Mouse (Mus musculus) urinary bladder, postnatal 10 days (tissue): ENCODE results near the gene Gpc1.

Experiments used
- DNase-seq: peaks from one replicate; pipeline ENCODE4 v3.0.0; 2022; ENCODE audit warnings: low spot score

Gpc1 gene

DNA sequence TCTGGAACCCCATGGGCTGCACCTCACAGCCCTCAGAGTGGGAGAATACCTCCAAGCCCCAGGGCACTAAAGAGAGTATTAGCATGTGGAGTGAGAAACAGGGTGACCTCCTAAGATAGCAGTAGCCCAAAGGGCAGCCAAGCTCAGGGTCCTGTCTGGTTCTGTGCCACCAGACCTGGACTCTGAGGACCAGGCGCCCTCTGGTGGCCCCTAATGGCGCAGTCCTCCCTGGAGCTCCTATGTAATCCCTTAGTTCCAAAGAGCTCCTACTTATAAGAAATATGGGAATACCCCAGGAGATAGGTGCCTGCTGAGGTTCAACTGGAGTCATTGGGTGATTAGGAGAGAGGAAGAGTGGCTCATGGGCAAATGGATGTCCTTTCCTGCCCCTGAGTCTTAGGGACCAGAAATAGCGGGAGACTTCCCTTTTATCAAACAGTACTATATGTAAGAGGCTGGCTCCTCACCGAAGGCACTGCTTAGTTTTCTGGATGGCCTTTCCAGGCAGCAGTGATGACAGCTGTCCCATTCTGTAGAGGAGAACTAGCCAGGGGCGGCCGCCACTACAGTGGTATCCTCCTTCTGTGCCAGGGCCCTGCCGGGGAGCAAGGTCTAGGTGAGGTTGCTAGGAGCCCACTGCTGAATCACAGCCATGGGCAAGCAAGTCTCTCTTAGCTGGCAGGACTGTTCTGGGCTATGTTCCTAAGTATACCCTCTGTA, 2.7 kb downstream of the Gpc1 start:
- DNase-seq, result no peak

DNA sequence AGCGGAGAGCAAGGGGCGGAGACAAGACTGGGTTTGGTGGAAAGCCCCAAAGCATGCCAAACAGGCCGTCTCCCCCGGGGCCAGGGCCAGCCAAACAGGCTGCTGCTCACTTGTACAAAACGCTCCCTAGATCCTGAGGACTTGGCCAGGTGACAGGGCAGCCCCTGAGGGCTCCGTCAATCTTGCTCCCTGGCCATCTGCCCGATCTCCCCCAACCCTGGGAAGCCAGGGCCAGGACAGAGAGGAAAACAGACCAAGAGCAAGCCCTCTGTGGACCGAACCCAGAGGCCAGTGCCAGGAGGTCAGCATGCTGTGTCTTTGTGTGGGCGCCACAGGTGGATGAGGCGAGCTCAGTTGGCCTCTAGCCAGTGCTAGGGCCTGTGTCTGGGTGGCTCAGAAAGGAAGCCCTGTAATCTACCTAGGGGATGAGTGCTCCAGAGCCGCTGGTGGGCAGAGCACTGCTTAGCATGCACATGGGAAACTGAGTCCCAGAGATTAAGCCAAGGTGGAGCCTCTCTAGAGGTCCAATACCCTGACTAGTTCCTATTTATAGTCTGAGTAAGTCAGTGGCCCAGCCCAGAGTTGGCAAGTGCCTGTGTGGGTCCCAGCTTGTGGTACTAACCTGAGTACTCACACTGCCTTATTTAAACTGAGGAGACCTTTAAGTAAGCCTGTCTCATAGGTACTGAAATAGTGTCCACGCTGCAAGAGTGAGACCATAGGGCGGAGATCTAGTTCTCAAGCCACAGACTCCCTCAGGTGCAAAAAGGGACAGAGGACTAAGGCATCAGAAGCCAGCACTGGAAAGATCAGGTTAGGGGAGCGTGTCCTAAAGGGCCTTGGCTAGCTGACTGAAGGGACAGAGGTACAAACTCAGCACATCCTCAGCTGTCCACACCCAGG, 6.7 kb downstream of the Gpc1 start:
- DNase-seq, result no peak

DNA sequence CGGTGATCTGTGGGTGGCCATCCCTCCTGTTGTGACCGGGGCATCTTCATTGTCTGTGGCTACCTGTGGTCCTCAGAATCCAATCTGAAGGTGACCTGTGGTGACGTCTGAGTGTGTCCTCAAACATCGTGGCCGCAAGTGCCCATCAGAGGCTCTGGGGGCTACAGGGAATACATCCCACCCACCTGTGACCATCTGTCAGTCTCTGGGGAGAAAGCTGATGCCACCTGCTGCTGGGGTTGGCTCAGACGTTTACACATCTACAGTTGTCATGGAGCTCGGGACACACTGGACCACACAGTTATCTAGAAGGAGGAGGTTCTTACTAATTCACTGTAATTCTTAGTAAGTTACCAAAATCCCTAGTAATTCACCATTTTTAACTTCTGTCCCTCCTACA, 7.8 kb downstream of the Gpc1 start:
- no peak for DNase-seq

DNA sequence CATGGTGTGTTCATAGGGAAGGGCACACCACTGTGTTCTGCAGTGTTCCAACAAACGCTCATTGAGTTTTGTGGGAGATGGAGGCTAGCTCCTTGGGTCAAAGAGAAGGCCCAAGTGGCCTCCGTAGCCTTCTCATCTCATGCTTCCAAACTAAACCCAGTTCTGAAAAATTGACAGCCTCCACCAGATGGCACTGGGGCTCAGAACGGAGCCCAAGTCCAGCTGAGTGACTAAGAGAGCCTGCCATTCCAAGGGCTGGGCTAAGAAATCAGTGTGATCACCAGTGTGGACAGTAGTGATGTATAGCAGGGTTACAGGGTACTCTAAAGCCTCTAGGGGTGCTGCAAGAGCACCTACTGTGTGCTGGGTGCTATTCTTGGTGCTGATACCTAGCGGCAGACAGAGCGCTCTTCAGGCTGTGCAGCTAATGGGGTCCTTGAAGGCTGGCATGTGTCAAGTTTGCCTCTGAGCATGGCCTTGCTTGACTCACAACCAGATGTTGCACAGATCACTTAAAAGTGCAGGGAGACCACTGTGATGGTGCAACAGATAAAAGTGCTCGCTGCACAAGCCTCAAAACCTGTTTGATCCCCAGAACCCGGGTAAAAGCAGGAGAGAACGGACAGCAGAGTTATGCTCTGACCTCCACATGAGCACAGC, 8.9 kb downstream of the Gpc1 start:
- no peak for DNase-seq

DNA sequence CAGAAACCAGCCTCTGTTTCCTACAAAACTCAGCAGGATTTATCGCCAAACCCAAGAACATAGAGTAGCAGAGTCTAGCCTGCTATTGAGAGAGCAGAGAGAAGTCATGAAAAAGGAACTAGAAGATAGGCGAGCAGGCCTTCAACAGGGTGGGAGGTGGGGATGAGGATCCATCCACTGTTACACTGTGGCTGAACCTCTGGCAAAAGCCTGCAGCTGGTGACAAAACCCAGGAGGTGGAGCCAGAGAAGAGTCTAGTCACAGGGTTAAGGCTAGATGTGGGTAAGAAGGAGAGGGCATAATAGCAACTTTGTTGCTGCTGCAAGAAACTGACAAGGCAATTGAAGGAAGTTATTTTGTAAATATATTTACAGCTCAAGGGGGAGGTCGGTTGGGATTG, 10.0 kb downstream of the Gpc1 start:
- no peak for DNase-seq

DNA sequence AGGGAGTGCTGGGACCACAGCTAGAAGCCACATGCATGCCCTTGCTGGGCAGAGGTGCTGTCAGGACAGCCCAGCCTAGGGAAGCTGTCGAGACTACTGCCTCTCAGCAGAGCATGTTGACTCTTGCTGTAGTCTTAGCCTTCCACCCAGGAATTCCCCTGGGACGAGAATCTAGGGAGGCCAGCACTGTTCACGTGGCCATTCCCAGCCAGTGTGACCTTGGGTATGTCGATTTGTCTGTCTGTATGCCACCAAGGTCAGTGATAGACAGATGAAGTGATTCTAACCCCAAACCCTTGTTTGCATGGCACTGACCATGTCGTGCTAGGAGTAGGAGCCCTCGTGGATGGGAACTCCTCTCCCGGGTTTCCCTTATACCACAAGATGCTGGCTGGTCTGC, 14.4 kb downstream of the Gpc1 start:
- no peak for DNase-seq

DNA sequence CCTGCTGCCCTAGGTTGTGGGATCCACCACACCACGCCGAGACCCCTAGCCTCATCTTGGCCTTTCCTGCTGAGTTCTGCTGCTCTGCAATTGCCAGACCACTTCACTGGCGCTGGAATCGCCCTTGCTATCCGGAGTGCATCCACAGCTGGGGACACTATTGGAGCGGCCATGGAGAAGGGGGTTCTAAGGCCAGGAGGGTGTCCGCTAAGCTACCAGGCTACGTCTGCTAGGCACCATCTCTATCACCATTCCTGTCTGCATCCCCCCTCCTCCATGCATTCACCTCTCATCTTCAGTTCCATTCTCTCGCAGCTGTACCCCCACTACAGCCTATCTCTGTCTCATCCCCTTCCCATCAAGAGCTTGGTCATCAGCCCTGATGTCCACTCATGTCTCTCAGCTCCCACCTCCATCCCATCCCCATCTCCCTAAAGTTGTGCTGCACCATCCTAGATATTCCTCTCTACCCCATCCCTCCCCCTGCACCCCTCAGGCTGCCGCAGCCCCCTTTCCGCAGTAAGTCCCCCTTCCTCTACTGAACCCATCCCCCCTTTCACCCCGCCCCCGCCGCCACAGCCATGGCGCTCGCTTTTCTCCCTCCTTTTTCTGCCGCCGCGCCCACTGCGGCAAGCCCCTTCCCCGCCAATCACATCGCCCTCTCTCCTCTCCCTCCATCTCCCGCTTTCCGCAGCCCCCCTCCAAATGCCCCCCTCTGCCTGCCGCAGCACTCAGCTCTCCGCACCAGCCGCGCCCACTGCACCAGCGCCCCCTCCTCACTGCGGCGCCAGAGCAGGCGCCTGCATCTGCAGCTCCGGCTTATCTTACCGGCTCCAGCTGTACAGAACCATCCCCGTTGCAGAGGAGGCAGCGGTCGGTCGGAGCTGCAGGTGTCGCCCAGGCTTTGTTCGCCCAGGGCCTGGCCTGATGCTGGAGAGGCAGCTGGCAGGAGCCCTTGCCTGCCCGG, 16.7 kb downstream of the Gpc1 start:
- no peak for DNase-seq

DNA sequence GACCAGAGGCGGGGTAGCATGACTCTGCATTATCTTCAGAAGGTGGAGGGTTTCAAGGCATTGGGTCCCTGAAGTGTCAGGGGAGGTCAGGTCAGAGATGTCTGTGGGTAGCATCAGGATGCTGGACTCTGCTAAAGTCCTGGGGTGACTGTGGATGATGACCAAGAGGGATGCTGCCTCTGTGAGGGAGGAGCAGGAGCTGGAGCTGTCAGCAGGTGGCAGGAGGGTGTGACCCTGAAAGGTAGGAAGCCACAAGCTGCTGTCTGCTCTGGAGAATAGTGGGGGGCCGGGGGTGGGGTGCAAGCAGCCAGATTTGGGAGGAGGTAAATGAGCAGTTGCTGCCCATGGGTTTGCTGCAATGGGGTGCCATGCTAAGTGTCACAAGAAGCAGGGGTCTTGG, 18.0 kb downstream of the Gpc1 start:
- no peak for DNase-seq

DNA sequence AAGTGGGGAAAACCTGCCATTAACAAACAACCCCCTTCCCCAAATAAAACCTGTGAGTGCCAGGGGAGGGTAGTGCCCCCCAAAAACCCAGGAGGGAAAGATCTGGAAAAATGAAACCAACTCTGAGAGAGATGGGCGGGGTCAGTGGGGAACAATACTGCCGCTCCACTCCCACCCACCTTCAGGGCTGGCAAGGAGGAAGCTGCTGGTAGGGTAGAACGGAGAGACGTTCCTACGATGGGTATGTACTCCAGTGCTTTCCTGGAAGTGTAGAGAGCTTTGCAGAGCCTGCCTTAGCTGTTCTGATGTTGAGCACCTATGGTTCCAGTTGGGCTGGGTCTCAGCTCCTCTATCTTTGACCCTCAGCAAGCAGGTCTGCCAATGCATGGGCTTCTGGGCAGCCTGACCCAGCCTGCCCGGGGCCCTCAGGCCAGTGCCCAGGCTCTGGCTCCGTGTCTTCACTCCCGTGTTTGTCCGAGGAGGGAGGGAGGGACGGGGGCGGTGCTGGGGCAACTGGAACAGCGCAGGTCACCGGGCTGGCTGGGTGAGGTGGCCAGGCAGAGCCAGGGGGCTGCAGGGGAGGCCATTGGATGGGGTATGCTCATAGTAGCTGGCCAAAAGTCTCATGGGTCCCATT, 18.6 kb downstream of the Gpc1 start:
- DNase-seq, result no peak

DNA sequence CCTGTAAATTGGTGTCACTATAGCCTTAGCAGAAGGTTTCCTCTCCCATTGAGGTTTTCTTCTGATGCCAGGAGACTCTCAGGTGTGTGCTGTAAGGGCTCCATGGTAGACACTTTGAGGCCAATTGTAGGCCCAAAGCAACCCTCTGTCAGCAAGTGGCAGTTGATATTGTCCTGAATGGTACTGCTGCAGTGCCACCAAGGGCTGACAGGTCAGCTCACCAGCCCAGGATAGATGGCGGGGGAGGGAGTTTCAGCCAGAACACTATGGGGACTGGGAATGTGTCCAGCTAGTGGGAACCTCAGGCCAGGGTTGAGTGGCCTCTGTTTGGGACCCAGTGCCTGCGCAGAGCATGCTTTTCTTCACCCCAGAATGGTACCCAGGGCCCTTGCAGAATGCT, 21.0 kb downstream of the Gpc1 start:
- no peak for DNase-seq

DNA sequence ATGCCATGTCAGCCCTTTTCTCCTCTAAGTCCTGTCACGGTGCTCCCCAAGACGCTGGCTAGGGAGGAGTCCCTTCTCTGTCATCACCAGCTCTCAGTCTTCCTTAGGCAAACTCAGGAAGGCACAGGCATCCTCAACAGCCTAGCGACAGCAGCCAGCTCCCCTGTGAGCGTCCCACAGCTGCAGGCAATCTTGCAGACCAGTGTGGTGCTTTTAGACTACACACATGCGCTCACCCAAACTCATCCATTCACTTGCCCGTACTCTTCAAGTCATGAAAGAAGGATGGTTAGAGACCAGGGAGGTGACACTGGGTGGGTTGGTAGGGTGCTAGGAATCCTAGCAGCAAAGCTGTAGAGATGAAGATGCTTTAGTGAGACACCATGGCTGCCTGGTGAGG, 30.1 kb downstream of the Gpc1 start:
- DNase-seq, result no peak

DNA sequence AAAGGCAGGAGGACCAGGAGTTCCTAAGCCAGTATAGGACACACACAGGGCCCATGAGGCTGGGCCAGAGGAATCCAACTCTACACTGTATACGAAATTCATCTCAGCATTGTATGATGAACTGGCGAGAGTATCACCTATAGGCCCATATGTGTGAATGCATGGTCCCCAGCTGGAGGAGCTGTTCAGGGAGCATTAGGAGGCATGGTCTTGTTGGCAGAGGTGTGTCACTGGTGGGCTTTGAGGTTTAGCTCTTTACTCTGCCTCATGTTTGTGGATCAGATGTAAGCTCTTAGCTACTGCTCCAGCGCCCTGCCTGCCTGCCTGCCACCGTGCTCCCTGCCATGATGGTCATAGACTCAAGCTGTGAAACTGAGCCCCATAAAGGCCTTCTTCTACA, 31.8 kb downstream of the Gpc1 start:
- DNase-seq, result no peak

DNA sequence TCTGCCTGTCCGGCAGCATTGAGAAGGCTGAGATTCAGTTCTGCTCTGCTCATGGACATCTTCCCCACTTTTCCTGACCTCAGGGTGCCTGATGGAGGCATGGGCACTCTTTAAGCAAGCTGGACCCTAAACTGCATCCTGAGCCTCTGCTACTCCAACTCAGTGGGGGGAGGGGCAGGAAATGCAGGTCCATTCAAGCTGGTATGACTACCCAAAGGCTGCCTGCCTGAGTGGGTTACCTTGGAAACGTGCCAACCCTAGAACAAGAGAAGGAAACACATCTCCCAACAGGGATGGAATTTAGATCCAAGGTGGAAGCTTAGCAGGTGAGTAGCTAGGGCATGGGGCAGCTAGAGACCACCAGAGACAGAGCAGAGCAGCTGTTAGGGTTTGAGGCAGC, 34.7 kb downstream of the Gpc1 start:
- DNase-seq, result no peak

DNA sequence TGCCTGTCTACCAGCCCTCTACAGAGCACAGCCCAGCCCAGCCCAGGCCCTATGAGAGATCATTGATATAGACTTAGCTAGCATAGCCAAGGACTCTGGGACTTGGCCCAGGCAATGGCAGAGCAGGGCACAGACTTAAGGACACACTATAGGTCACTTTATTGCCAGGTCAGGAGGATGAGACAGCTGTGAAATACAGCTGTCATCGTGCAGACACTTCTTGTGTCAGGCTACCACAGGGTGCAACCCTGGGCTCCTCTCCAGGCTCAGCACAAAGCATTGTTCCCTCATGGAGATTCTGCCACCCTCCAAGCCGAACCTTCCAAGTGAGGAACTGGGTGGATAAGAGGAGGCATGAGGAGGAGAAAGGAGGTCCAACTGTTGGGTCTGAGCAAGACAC, 38.5 kb downstream of the Gpc1 start:
- no peak for DNase-seq

DNA sequence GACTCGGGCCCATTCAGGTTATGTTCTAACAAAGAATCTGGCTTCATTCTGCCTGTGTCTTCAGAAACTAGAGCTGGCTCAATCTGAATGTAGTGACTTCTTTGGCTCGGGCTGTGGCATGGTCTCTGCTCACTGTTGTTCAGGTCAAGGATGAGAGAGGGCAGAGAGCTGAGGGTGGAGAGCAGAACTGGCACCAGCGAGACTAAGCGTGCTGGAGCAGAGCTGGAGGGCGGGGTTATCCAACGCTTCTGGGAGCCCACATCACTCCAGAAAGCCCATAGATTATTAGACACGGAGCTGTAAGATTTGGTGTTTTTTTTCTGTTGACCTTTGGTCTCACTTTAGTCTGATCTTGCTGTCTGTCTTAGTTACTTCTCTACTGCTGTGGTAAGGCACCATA, 41.2 kb downstream of the Gpc1 start:
- DNase-seq, result no peak

DNA sequence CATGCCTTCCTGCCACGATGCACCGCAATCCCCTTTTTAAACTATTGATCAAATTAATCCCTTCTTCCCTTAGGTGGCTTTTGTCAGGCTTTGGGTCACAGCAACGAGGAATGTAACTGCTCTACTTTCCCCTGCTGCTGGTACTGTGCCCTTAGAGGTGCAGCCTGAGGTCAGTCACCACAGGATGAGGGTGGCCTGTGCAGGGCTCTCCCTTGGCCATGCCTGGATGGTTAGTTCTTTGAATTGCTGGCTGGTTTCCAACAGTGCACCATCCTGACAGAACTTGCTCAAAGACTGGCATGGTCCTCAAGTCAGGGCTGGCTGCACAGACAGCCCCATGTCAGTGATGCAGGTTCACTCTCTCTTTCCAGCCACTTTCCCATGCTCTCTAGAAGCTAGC, 42.6 kb downstream of the Gpc1 start:
- DNase-seq, result no peak

DNA sequence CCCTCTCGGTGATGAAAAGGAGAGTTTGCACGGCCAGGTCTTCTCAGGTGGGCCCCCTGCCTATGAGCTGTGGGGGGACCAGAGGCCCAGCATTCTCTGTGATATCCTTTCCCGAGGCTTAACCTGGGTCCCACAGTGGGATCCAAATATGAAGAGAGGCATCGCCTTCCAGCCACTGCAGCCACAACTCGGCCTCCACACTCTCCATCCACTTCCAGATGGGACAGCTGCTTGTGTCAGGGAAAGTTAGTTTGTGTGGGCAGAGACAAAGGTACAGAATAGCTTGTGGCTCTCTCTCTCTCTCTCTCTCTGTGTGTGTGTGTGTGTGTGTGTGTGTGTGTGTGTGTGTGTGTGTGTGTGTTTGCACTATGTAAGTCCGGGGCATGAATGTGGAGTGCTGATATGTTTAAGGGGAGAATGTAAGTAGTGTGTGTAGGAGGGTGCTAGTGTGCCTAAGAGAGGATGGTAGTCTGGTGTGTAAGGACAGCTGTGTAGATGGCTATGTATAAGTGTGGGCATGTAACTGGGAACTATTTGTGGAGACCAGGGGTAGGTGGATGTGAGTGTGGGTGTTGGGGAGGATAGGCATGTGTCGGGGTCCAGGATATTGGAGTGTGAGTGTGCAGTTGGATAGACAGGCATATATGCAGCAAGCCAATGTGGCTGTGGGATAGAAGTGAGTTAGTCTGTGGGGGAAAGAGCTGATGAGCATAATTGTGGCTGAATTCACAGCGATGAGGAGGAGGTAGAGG, 44.1 kb downstream of the Gpc1 start:
- DNase-seq, result no peak

DNA sequence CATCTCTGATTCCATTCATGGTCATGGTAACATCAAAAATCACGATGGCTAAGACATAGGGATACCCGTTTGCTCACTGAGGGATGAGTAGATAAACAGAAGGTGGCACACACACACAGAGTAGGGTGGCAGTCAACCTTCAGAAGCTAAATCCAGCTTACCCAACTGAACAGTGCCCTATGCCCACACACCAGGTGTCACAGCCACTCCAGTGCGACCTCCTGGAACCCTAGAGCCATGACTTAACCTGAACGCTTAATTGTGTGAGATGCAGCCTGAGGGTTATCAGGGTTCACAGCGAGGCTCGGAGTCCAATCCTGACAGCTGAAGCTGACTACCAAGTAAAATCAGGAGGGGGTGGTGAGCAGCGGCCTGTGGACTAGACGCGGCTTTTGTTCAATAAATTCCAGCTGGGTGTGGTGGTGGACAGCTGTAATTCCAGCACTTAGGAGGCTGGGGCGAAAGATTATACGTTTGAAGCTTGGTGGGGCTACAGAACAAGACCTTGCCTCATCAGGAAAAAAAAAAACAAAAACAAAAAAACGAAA, 46.1 kb downstream of the Gpc1 start:
- DNase-seq, result no peak

DNA sequence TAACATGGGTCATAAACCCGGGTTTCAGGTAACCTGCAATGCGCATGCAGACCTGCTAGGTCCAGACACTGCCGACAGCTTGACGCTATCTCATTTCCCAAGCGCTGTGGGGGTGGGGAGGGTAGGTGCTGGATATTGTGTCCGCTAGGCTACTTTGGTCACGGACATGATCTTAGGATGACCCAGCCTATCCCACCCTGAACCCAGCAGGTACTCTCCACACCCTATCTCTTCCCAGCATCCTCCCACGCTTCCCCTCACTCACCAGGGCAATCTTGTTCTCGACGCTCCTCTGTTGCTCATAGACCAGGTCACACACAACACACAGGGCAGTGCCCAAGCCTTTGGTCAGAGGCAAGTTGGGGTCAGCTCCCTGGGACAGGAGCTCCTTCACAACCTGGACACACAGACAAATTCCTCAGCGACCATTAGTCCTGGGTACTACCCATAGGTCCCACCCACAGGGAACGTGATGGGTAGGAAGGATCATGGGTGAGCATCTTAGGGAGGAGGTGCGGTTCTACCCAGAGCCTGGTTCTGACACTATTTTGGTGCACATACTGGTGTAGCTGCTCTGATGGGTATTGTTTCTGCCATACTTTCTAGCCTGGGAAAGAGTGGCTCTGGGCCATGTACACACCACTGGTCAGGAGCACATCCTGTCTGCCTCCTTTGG, 46.8 kb downstream of the Gpc1 start:
- no peak for DNase-seq

DNA sequence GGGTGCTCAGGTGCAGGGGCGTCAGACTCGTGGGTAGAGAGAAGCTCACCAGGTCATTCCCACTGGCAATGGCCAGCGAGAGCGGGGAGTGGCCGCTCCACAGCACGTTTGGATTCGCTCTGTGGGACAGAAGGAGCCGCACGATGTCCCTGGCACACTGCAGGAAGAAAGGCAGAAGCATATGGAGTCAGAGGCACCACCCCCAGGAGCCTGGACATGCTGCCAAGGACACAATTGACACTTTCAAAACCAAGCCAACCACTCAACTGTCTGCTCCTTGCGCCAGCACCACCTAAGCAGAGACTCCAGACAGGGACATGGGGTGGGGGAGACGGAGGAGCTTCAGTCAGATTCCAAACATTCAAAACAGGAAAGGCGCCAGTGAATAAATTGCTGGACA, 47.8 kb downstream of the Gpc1 start:
- no peak for DNase-seq
